Mouse (Mus musculus): ENCODE data around the gene Calr4. TPM values are rescaled to one million over a fixed set of nuclear protein-coding genes. Genes with fewer than 3 reads are reported as not detected.

The Calr4 gene
- total and polyA plus RNA-seq, 2 experiments from 2014 or later, result 1.0 to 1.6 TPM

DNA sequence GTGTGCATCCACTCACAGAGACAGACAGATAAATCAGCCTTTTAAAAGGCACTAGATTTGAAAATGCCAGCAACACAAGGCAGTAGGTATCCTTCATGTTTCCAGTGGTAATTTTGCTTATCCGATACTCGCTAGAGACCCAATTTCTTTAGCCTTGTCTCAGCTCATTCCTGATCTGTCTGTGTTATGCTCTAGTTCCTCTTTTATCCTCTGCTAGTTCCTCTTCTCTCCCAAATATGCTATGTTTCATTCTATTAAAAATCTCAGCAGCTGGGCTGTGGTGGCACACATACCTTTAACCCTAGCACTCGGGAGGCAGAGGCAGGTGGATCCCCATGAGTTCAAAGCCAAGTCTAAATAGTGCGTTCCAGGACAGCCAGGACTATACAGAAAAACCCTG lies 37.5 kb downstream of the Calr4 start:
- WGBS, result 92% methylated on average over 4 of the region's 4 CpGs
- Histone ChIP-seq H3K9me3 (ENCODE audit: low read length) (no peaks in the 10 kb centered on the region), H3K4me2 (ENCODE audit: low read depth, low read length) (no peak overlapping the region), H3K27ac (no peak overlapping the region), H3K27me3 (ENCODE audit: insufficient read depth, low read length) (no peaks in the 10 kb centered on the region), H3K9ac (replicated peaks; ENCODE audit: low read length) (no peak overlapping the region), H3K36me3 (ENCODE audit: insufficient read depth, low read length) (no peaks in the 10 kb centered on the region), H3K4me3 (ENCODE audit: low read length) (no peak overlapping the region), H3K4me1 (ENCODE audit: insufficient read depth, low read length) (no peaks in the 10 kb centered on the region)
- no peak for TF ChIP-seq CTCF (IDR thresholded peaks at IDR 0.05; ENCODE audit: low read depth)
- ATAC-seq (no peak), DNase-seq (ENCODE audit: low spot score) (no peak)

DNA sequence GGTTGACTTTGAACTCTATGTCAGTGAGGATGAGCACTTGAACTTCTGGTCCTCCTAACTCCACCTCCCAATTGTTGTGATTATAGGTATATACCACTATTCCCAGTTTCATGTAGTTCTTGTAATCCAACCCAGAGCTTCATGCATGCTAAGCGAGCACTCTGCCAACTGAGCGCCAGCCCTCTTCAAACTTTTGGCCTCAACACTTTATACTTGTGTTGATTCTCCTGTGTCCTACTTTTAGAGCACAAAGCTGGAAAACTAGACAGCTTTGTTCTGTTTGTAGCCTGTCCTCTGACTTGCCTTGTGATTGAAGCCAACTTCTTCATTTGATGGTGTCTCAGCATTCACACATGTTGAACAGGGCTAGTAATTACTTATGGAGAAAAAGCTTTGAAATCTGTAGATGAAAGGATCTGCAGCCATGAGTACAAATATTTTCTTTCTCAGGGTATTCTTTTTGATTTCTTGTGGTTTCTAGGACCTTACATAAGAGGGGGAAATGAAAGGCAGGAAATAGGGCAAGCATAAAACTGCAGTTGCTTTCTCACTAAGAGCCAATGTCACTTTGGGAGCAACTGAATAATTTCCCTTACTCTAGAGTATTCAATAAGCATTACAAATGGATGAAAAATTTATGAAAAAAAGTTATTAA lies 39.4 kb downstream of the Calr4 start:
- no peak for ATAC-seq
- WGBS, result 78% methylated on average over 2 of the region's 2 CpGs
- H3K4me2 ChIP-seq (ENCODE audit: low read depth, low read length), result no peak overlapping the region
- H3K4me3 ChIP-seq (ENCODE audit: low read length), result no peak overlapping the region
- H3K9me3 ChIP-seq (ENCODE audit: low read length), result no peaks in the 10 kb centered on the region
- H3K36me3 ChIP-seq (ENCODE audit: insufficient read depth, low read length), result no peaks in the 10 kb centered on the region
- no peaks in the 10 kb centered on the region for H3K4me1 ChIP-seq (ENCODE audit: insufficient read depth, low read length)
- no peak overlapping the region for H3K27ac ChIP-seq
- peak; percentile 26 for DNase-seq (ENCODE audit: low spot score)
- H3K27me3 ChIP-seq (ENCODE audit: insufficient read depth, low read length), result no peaks in the 10 kb centered on the region
- TF ChIP-seq CTCF (IDR thresholded peaks at IDR 0.05; ENCODE audit: low read depth), result no peak
- H3K9ac ChIP-seq (replicated peaks; ENCODE audit: low read length), result no peak overlapping the region

DNA sequence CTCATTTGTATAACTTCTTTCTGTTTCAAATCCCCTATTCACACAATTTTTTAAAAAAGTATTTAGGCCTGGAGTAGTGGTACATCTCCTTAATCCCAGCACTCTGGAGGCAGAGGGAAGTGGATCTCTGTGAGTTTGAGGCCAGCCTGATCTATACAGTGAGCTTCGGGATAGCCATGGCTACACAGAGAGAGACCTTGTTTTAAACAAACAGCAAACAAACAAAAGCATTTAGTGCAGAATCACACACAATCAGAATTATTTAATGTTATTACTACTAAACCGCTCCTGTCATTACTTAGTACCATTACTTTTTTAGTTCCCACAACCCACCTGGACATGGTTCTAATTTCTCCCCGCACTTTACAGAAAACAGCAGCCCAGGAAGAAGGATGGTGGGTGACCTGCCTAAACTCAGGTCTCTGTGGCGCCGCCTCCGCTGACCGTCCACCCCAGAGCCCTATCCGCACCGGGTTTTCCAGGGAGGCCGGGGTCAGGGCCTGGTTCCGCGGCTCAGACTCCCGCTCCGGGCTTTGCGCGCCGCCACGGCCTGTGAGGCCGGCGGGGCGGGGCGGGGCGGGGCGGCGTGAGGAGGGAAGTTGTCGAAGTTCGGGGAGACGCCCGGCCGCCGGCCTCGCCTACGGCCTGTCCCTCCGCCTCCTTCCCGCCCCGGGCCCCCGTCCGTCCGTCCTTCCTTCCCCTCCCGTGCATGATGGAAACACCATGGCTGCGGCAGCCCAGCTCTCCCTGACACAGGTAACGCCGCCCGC lies 45.6 kb downstream of the Calr4 start, which contains the start of gene Eps15:
Gene Eps15 (plus strand): TSS at position 580 of the 770 bp plus-strand sequence.
- DNase-seq (ENCODE audit: low spot score), result peak; percentile 92
- Histone ChIP-seq H3K4me3 (ENCODE audit: low read length) (peak within 1 kb of the TSS; percentile 87), H3K4me1 (ENCODE audit: insufficient read depth, low read length) (no peaks in the 10 kb centered on the region), H3K9ac (replicated peaks; ENCODE audit: low read length) (peak within 1 kb of the TSS; percentile 70), H3K4me2 (ENCODE audit: low read depth, low read length) (peak within 1 kb of the TSS; percentile 57), H3K9me3 (ENCODE audit: low read length) (no peaks in the 10 kb centered on the region), H3K27me3 (ENCODE audit: insufficient read depth, low read length) (no peaks in the 10 kb centered on the region), H3K36me3 (ENCODE audit: insufficient read depth, low read length) (no peaks in the 10 kb centered on the region), H3K27ac (peak within 1 kb of the TSS; percentile 69)
- TF ChIP-seq CTCF (IDR thresholded peaks at IDR 0.05; ENCODE audit: low read depth), result no peak
- peak; percentile 96 for ATAC-seq
- WGBS, result 4% methylated on average over 25 of the region's 44 CpGs

DNA sequence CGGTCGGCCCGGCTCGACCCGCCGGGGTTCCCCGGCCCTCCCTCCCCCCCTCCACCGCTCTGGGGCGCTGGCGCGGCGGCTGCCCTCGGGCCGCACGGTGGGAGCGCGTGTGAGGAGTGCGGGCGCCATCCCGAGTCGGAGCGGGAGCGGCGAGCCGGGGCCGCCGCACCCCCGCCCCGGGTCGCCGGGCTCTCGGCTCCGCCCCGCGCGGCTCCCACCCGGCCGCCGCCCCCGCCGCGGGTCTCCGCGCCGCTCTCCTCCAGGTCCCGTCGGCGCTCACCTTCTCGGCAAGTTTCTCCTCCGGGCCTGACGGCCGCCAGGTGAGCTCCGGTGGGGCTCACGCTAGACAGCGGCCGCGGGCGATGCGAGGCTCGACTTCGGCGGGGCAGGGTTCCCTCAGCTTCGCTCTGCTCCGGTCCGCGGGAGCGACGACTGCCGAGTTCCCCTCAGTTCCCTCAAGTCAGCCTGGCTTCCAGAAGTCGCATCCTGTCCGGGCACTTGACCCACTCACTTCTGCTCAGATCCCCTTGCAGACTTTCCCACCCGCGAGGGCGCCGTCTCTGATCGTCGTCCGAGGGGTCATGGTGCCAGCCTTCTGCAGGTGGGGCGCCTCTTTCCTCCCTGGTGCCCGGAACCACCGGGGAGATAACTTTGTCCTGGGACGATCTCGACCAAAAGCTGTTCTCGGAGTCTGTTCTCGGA lies 46.3 kb downstream of the Calr4 start:
- Histone ChIP-seq H3K9ac (replicated peaks; ENCODE audit: low read length) (peak overlapping the region; percentile 70), H3K4me3 (ENCODE audit: low read length) (peak overlapping the region; percentile 87), H3K36me3 (ENCODE audit: insufficient read depth, low read length) (no peaks in the 10 kb centered on the region), H3K27me3 (ENCODE audit: insufficient read depth, low read length) (no peaks in the 10 kb centered on the region), H3K4me1 (ENCODE audit: insufficient read depth, low read length) (no peaks in the 10 kb centered on the region), H3K27ac (peak overlapping the region; percentile 69), H3K9me3 (ENCODE audit: low read length) (no peaks in the 10 kb centered on the region), H3K4me2 (ENCODE audit: low read depth, low read length) (peak overlapping the region; percentile 57)
- no peak for TF ChIP-seq CTCF (IDR thresholded peaks at IDR 0.05; ENCODE audit: low read depth)
- ATAC-seq (peak; percentile 88), DNase-seq (ENCODE audit: low spot score) (peak; percentile 49)
- WGBS, result 1% methylated on average over 58 of the region's 85 CpGs

DNA sequence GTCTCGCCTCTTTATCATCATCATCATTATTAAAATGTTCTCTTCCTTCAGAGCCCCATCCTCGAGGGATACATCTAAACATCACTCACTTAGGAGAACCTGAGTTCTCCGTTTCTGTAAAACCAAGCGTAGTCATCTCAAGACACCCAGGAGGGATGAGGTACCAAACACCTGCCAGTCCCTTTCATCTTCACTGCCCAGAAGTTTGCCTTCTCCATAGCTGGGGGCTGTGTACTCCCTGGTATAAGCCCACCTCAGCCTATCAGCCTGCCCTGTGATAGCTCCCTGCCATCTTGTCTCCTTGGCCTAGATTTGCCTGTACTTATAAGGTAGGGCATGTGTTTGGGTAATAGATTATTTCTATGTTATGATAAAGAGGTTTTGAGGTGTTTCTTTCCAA lies 46.9 kb downstream of the Calr4 start:
- ATAC-seq, result 0 out of 2 replicates have a peak, but pooled peaks have one; percentile 7

DNA sequence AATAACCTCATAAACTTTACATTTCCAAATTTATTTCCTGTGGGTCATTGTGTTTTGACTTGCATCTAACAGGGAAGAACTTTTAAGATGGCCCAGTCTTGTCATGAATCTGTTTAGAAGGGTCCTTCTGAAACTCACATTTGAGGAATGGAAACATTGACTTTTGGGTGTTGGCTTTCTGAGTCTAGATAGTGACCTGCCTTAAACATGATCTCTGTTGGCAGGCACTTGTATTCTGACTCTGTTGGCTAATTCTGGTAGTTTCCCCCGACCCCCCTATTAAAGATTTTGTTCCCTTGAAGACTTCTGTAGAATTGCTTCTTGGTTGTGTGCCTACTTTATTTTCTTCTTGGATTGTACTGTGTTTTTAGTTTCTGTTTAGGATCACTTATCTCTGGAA lies 47.7 kb downstream of the Calr4 start:
- Histone ChIP-seq H3K36me3 (ENCODE audit: insufficient read depth, low read length) (no peaks in the 10 kb centered on the region), H3K4me1 (ENCODE audit: insufficient read depth, low read length) (no peaks in the 10 kb centered on the region), H3K9me3 (ENCODE audit: low read length) (no peaks in the 10 kb centered on the region), H3K27ac (no peak overlapping the region), H3K9ac (replicated peaks; ENCODE audit: low read length) (no peak overlapping the region), H3K27me3 (ENCODE audit: insufficient read depth, low read length) (no peaks in the 10 kb centered on the region), H3K4me2 (ENCODE audit: low read depth, low read length) (peak overlapping the region; percentile 57), H3K4me3 (ENCODE audit: low read length) (peak overlapping the region; percentile 87)
- 57% methylated on average over 1 of the region's 1 CpGs for WGBS
- DNase-seq (ENCODE audit: low spot score) (no peak), ATAC-seq (no peak)
- no peak for TF ChIP-seq CTCF (IDR thresholded peaks at IDR 0.05; ENCODE audit: low read depth)

More for the DNA sequence above, 46.9 kb downstream of the Calr4 start:
- Histone ChIP-seq H3K36me3 (ENCODE audit: insufficient read depth, low read length) (no peaks in the 10 kb centered on the region), H3K4me2 (ENCODE audit: low read depth, low read length) (peak overlapping the region; percentile 57), H3K9me3 (ENCODE audit: low read length) (no peaks in the 10 kb centered on the region), H3K4me3 (ENCODE audit: low read length) (peak overlapping the region; percentile 87), H3K9ac (replicated peaks; ENCODE audit: low read length) (peak overlapping the region; percentile 70; the same call in 1 of the 2 replicates), H3K27me3 (ENCODE audit: insufficient read depth, low read length) (no peaks in the 10 kb centered on the region), H3K27ac (no peak overlapping the region), H3K4me1 (ENCODE audit: insufficient read depth, low read length) (no peaks in the 10 kb centered on the region)
- WGBS, result 4% methylated on average over 4 of the region's 4 CpGs
- no peak for DNase-seq (ENCODE audit: low spot score)
- no peak for TF ChIP-seq CTCF (IDR thresholded peaks at IDR 0.05; ENCODE audit: low read depth)
